Mouse (Mus musculus) lung, adult 2 months (tissue): ENCODE results near the gene Dnlz. TPM values are rescaled to one million over a fixed set of nuclear protein-coding genes. Genes with fewer than 3 reads are reported as not detected.
A peak's percentile ranks its signal among the peaks of the same experiment; 100 is the strongest.

Source experiments
- DNase-seq: peaks from one replicate; pipeline ENCODE4 v3.0.0; 2022
- H3K4me1 ChIP-seq: fragments of 200-500 bp; 2 replicates; pipeline ENCODE4 v1.6.1; 2011; ENCODE audit warnings: low read length; ENCODE audit not compliant: control insufficient read depth, insufficient read depth
- H3K4me3 ChIP-seq: fragments of 200-500 bp; replicated peaks from 2 replicates; pipeline ENCODE3; 2011; ENCODE audit warnings: low read depth, mild to moderate bottlenecking, control low read depth, low read length; ENCODE audit errors: extremely low read depth
- CTCF ChIP-seq: fragments of 200-500 bp; IDR thresholded peaks from 2 replicates; pipeline ENCODE4 v1.5.1; 2011; ENCODE audit warnings: mild to moderate bottlenecking, low read length, control low read depth; ENCODE audit not compliant: insufficient read depth
- POLR2A ChIP-seq: fragments of 200-500 bp; IDR thresholded peaks from 2 replicates; pipeline ENCODE4 v1.6.1; 2011; ENCODE audit warnings: low read depth, mild to moderate bottlenecking, control low read depth, low read length, borderline replicate concordance; ENCODE audit errors: extremely low read depth
- WGBS: fragments of 180-500 bp; shearing (Covaris S2); methylation state at CpG from one replicate; pipeline ENCODE4 v1.1.7; 2018; 5-methylcytosine and 5-hydroxymethylcytosine counted together
- polyA plus RNA-seq: library from polyadenylated mRNA; depleted of rRNA; stranded (reverse); fragments of >200 nt; gene quantifications from 2 replicates; pipeline ENCODE4 v1.2.3, GENCODE M21; 2012

The Dnlz gene
- polyA plus RNA-seq, 1 experiment: 16.3 TPM

- peak; percentile 78 for DNase-seq
- under 1% methylated on average over 38 of the region's 38 CpGs for WGBS
- H3K4me1 ChIP-seq: peaks cover 3% of the 10 kb centered on the region
- H3K4me3 ChIP-seq: peak within 1 kb of the TSS; percentile 94
- TF ChIP-seq CTCF (no peak), POLR2A (0 out of 2 replicates have a peak, but pooled peaks have one; percentile 24)
Measured at GRCm38 (mm10) chr2:26380131-26380771, 28.3 kb upstream of the Dnlz start, which contains the start of gene Snapc4. Gene Snapc4 (minus strand): TSS chr2:26380653.

DNA sequence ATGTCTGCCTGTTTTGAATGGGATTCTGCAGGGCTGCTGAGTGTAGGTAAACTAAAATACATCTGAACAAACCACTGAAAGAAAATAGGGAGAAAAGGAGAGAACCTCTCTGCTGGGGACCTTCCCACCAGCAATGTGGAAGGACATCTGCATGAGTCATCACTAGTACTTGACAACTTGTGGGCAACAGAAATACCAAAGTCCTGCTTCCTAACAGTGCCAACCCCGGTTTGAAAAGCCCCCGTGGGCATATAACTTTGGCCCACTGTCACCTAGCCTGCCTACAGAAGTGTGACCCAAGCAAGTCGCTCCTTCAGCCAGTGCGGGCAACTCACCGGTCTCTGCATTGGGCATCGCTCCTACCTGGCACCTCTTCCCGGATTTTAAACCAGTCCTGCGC lies 20.5 kb upstream of the Dnlz start:
- no peaks in the 10 kb centered on the region for H3K4me1 ChIP-seq
- no peak overlapping the region for H3K4me3 ChIP-seq
- no peak for DNase-seq
- WGBS: 92% methylated on average over 8 of the region's 8 CpGs
- TF ChIP-seq CTCF (no peak), POLR2A (no peak)

GRCm38 (mm10) chr2:26368572-26368971 lies 16.7 kb upstream of the Dnlz start:
- TF ChIP-seq CTCF (no peak), POLR2A (no peak)
- no peak for DNase-seq
- H3K4me3 ChIP-seq: no peak overlapping the region
- H3K4me1 ChIP-seq: no peaks in the 10 kb centered on the region
- WGBS: 89% methylated on average over 1 of the region's 1 CpGs

- no peak for DNase-seq
- H3K4me3 ChIP-seq: no peak overlapping the region
Measured at GRCm38 (mm10) chr2:26367911-26368310, 16.0 kb upstream of the Dnlz start.

DNA sequence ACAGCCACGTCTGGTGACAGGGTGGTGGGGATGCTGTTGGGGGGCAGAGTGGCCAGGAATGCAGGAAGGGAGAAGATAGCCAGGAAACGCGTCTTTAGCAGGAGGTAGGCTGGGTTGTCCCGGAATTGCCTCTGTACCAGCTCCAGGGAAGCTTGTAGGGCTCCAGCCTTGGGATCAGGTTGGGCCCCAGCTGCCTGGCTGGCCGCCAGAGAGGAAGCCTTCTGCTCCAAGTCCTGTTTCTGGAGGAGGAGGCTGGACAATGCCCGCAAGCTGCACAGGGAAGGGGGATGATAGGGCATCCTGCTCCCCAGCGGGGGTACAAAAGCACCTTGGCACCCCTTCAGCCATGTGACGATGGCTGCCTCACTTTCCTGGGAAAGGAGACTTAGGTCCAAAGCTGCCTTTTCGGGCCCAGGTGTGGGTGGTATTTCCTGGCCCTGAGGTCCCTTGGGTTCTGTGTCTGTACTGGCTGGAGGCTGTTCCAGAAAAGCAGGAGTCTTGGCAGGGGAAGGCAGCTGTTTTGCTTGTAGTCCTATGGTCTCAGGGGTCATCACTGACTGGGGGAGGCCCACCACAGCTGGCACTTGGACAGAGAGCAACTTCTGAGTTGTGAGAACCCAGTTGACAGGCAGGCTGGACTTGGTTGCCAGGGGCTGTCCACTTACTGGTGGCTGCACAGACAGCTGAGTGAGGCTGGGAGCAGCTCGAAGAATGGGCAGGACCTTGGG lies 13.0 kb upstream of the Dnlz start:
- DNase-seq: peak; percentile 44

More at GRCm38 (mm10) chr2:26367911-26368310, 16.0 kb upstream of the Dnlz start:
- no peak for TF ChIP-seq CTCF
- no peak for TF ChIP-seq POLR2A
- no peaks in the 10 kb centered on the region for H3K4me1 ChIP-seq
- 93% methylated on average over 6 of the region's 6 CpGs for WGBS

GRCm38 (mm10) chr2:26363481-26363880 lies 11.6 kb upstream of the Dnlz start:
- 54% methylated on average over 5 of the region's 5 CpGs for WGBS
- Histone ChIP-seq H3K4me3 (no peak overlapping the region), H3K4me1 (no peaks in the 10 kb centered on the region)
- no peak for DNase-seq
- no peak for TF ChIP-seq POLR2A
- no peak for TF ChIP-seq CTCF

More for the DNA sequence above, 13.0 kb upstream of the Dnlz start:
- no peak for TF ChIP-seq CTCF
- TF ChIP-seq POLR2A: no peak
- WGBS: 35% methylated on average over 10 of the region's 10 CpGs
- H3K4me3 ChIP-seq: no peak overlapping the region
- no peaks in the 10 kb centered on the region for H3K4me1 ChIP-seq

DNA sequence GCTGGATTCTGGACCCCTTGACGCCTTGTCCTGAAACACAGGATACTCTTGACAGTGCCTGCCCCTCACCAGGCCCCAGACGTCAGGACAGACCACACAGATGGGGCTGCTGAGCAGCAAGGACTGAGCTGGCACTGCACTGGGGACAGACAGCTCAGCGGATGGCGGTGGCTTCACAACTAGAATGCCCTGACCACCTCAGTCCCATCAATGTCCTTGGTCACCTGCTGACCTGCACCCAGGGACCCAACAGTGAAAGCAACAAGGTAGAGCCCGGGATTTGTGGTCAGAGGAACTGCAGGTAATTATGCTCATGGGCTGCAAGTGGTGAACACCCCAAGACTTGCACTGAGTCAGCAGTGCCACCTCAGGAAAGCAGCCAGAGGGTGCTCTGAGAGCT lies 11.1 kb upstream of the Dnlz start:
- 88% methylated on average over 5 of the region's 5 CpGs for WGBS
- DNase-seq: no peak
- no peak for TF ChIP-seq CTCF
- TF ChIP-seq POLR2A: no peak
- Histone ChIP-seq H3K4me3 (no peak overlapping the region), H3K4me1 (no peaks in the 10 kb centered on the region)

DNA sequence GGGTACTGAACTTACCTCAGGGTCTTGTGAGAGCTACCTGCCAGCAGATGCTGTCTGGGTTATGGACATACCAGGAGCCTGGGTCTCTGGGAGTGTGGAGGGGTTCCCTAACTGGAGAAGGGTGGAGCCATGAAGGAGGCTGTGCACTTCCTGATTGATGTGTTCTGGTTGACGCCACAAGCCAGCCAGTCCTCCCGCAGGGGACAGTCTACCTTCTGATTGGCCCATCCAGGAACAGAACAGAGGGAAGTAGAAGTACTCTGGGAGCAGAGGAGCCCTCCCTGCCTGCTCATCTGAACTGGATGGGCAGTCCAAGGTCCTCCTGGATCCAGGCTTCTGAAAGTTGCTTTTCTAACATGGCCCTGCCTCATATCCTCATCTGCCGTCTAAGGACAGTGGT lies 8.9 kb upstream of the Dnlz start, which contains the start of gene Card9:
TSS of gene Card9 (minus strand) at position 147 of the 400 bp plus-strand sequence.
- WGBS: 41% methylated on average over 3 of the region's 3 CpGs
- H3K4me1 ChIP-seq: no peaks in the 10 kb centered on the region
- DNase-seq: no peak
- TF ChIP-seq CTCF (no peak), POLR2A (no peak)
- no peak within 1 kb of the TSS for H3K4me3 ChIP-seq

DNA sequence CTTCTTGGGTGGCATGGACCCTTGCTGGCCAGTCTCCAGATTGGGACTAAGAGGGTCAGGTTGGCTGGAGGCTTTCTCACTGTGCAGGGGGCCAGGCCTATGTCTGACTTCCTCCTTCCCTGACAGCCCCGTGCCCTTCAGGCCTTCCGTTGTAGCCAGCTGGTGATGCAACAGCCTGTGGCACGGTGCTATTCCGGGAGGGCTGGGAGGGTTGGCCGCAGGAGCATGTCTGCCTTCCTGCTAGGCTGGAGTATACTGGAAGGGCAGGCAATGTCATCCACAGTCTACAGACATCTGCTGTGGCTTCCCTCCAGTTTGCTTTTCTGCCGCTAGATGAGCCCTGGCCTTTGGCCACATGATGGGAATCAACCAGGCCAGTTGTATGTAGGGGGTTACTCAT lies 8.1 kb upstream of the Dnlz start:
- no peak for DNase-seq

GRCm38 (mm10) chr2:26358667-26359320 lies 6.9 kb upstream of the Dnlz start:
- 77% methylated on average over 13 of the region's 13 CpGs for WGBS
- no peak for DNase-seq
- no peaks in the 10 kb centered on the region for H3K4me1 ChIP-seq
- TF ChIP-seq CTCF (no peak), POLR2A (no peak)
- H3K4me3 ChIP-seq: no peak overlapping the region

More for the DNA sequence above, 8.1 kb upstream of the Dnlz start:
- Histone ChIP-seq H3K4me3 (no peak overlapping the region), H3K4me1 (no peaks in the 10 kb centered on the region)
- WGBS: 52% methylated on average over 6 of the region's 6 CpGs
- TF ChIP-seq POLR2A (no peak), CTCF (no peak)
